Mouse (Mus musculus) limb, embryonic 12.5 days (tissue): ENCODE results near the gene Ruvbl1. TPM values are rescaled to one million over a fixed set of nuclear protein-coding genes. Genes with fewer than 3 reads are reported as not detected.

Source experiments
- ATAC-seq: fragments of 200-750 bp; cut with Nextera tagmentation; 2 replicates; pipeline ENCODE4 v1.8.0; 2017; ENCODE audit warnings: low read depth, moderate TSS enrichment; ENCODE audit not compliant: insufficient number of reproducible peaks, insufficient read depth, low FRiP score, low TSS enrichment
- H3K27ac ChIP-seq: fragments of 300-500 bp; sonication (generic); 2 replicates; pipeline ENCODE4 v1.5.1; 2016; ENCODE audit warnings: mild to moderate bottlenecking, moderate library complexity
- H3K27me3 ChIP-seq: fragments of 300-500 bp; sonication (generic); 2 replicates; pipeline ENCODE4 v1.6.1; 2016; ENCODE audit warnings: mild to moderate bottlenecking, moderate library complexity
- H3K36me3 ChIP-seq: fragments of 300-500 bp; sonication (generic); 2 replicates; pipeline ENCODE4 v1.6.1; 2016; ENCODE audit warnings: mild to moderate bottlenecking, moderate library complexity
- H3K4me1 ChIP-seq: fragments of 300-500 bp; sonication (generic); replicated peaks from 2 replicates; pipeline ENCODE4 v1.6.1; 2016
- H3K4me2 ChIP-seq: fragments of 300-500 bp; sonication (generic); 2 replicates; pipeline ENCODE4 v1.6.1; 2016; ENCODE audit warnings: mild to moderate bottlenecking, moderate library complexity
- H3K4me3 ChIP-seq: fragments of 300-500 bp; sonication (generic); replicated peaks from 2 replicates; pipeline ENCODE4 v1.5.1; 2016; ENCODE audit warnings: mild to moderate bottlenecking
- H3K9ac ChIP-seq: fragments of 300-500 bp; sonication (generic); replicated peaks from 2 replicates; pipeline ENCODE4 v1.6.1; 2016; ENCODE audit warnings: mild to moderate bottlenecking, moderate library complexity
- H3K9me3 ChIP-seq: fragments of 300-500 bp; sonication (generic); 2 replicates; pipeline ENCODE4 v1.6.1; 2016; ENCODE audit warnings: mild to moderate bottlenecking, moderate library complexity
- WGBS: fragments of 180-500 bp; shearing (Covaris S2); methylation state at CpG from one replicate; pipeline ENCODE4 v1.1.7; 2016; 5-methylcytosine and 5-hydroxymethylcytosine counted together
- polyA plus RNA-seq: library from polyadenylated mRNA; unstranded; fragments of >200 nt; fragmentation: Nextera tagmentation; extraction: Ambion mirVana; gene quantifications from 2 replicates; pipeline ENCODE4 v1.2.1, GENCODE M21; 2016

Ruvbl1 gene
- polyA plus RNA-seq: 160 and 161 TPM in 2 replicates

- H3K4me1 ChIP-seq: peaks cover 10% of the 10 kb centered on the region
- H3K27me3 ChIP-seq: no peaks in the 10 kb centered on the region
- H3K36me3 ChIP-seq: peaks cover 32% of the 10 kb centered on the region
- H3K4me3 ChIP-seq: peak within 1 kb of the TSS; percentile 71
- WGBS: under 1% methylated on average over 42 of the region's 42 CpGs
- H3K27ac ChIP-seq: no peak within 1 kb of the TSS
- H3K9ac ChIP-seq: peak within 1 kb of the TSS; percentile 79
- H3K4me2 ChIP-seq: peak within 1 kb of the TSS; percentile 92
- peak; percentile 99 for ATAC-seq
- H3K9me3 ChIP-seq: no peaks in the 10 kb centered on the region
These were observed at the start of gene Ruvbl1 for GRCm38 (mm10) chr6:88465181-88465920. TSS of gene Ruvbl1 (plus strand) at chr6:88465409.

GRCm38 (mm10) chr6:88416130-88416758, 49.0 kb upstream of the Ruvbl1 start:
- Histone ChIP-seq H3K27me3 (no peaks in the 10 kb centered on the region), H3K4me1 (peaks cover 26% of the 10 kb centered on the region), H3K4me2 (no peak overlapping the region), H3K9me3 (no peaks in the 10 kb centered on the region), H3K4me3 (no peak overlapping the region), H3K27ac (0 out of 2 replicates have a peak overlapping the region, but pooled peaks have one; percentile 24), H3K36me3 (no peaks in the 10 kb centered on the region), H3K9ac (no peak overlapping the region)
- 47% methylated on average over 7 of the region's 7 CpGs for WGBS
- ATAC-seq: no peak

- no peak for ATAC-seq
- Histone ChIP-seq H3K4me3 (no peak overlapping the region), H3K9ac (no peak overlapping the region), H3K4me2 (no peak overlapping the region), H3K9me3 (no peaks in the 10 kb centered on the region), H3K27me3 (no peaks in the 10 kb centered on the region), H3K27ac (no peak overlapping the region), H3K36me3 (peaks cover 9% of the 10 kb centered on the region), H3K4me1 (0 out of 2 replicates have a peak, but pooled peaks cover 3% of the 10 kb centered on the region)
- 23% methylated on average over 4 of the region's 4 CpGs for WGBS
These were observed 34.0 kb upstream of the Ruvbl1 start for GRCm38 (mm10) chr6:88431202-88431601.

GRCm38 (mm10) chr6:88435609-88436008, 29.6 kb upstream of the Ruvbl1 start:
- no peak for ATAC-seq

GRCm38 (mm10) chr6:88439056-88439455, 26.2 kb upstream of the Ruvbl1 start:
- H3K9ac ChIP-seq: no peak overlapping the region
- H3K4me1 ChIP-seq: 0 out of 2 replicates have a peak, but pooled peaks cover 4% of the 10 kb centered on the region
- no peaks in the 10 kb centered on the region for H3K27me3 ChIP-seq
- no peak overlapping the region for H3K4me2 ChIP-seq
- no peak overlapping the region for H3K27ac ChIP-seq
- peaks cover 9% of the 10 kb centered on the region for H3K36me3 ChIP-seq
- WGBS: 86% methylated on average over 4 of the region's 4 CpGs
- no peak for ATAC-seq
- H3K4me3 ChIP-seq: no peak overlapping the region
- no peaks in the 10 kb centered on the region for H3K9me3 ChIP-seq

More at GRCm38 (mm10) chr6:88435609-88436008, 29.6 kb upstream of the Ruvbl1 start:
- Histone ChIP-seq H3K9ac (no peak overlapping the region), H3K27me3 (no peaks in the 10 kb centered on the region), H3K4me1 (0 out of 2 replicates have a peak, but pooled peaks cover 4% of the 10 kb centered on the region), H3K36me3 (peaks cover 9% of the 10 kb centered on the region), H3K27ac (no peak overlapping the region), H3K4me3 (no peak overlapping the region), H3K9me3 (no peaks in the 10 kb centered on the region), H3K4me2 (no peak overlapping the region)
- 89% methylated on average over 7 of the region's 7 CpGs for WGBS

- H3K27ac ChIP-seq: no peak overlapping the region
- H3K27me3 ChIP-seq: peaks cover 3% of the 10 kb centered on the region; the same call in 1 of the 2 replicates
- 80% methylated on average over 3 of the region's 3 CpGs for WGBS
- H3K36me3 ChIP-seq: no peaks in the 10 kb centered on the region
- H3K4me1 ChIP-seq: peaks cover 18% of the 10 kb centered on the region
- ATAC-seq: no peak
- H3K9ac ChIP-seq: no peak overlapping the region
- H3K4me2 ChIP-seq: no peak overlapping the region
- no peak overlapping the region for H3K4me3 ChIP-seq
- H3K9me3 ChIP-seq: no peaks in the 10 kb centered on the region
These were observed 22.7 kb upstream of the Ruvbl1 start for GRCm38 (mm10) chr6:88442551-88442950.

GRCm38 (mm10) chr6:88443446-88443845, 21.8 kb upstream of the Ruvbl1 start:
- no peak overlapping the region for H3K4me3 ChIP-seq
- peaks cover 18% of the 10 kb centered on the region for H3K4me1 ChIP-seq
- ATAC-seq: no peak
- no peak overlapping the region for H3K27ac ChIP-seq
- H3K9me3 ChIP-seq: no peaks in the 10 kb centered on the region
- 91% methylated on average over 3 of the region's 3 CpGs for WGBS
- H3K27me3 ChIP-seq: peaks cover 3% of the 10 kb centered on the region; the same call in 1 of the 2 replicates
- H3K4me2 ChIP-seq: no peak overlapping the region
- no peaks in the 10 kb centered on the region for H3K36me3 ChIP-seq
- H3K9ac ChIP-seq: no peak overlapping the region

GRCm38 (mm10) chr6:88444076-88444750, 21.0 kb upstream of the Ruvbl1 start:
- H3K36me3 ChIP-seq: no peaks in the 10 kb centered on the region
- peaks cover 18% of the 10 kb centered on the region for H3K4me1 ChIP-seq
- H3K27ac ChIP-seq: no peak overlapping the region
- no peak overlapping the region for H3K9ac ChIP-seq
- peaks cover 5% of the 10 kb centered on the region; the same call in 1 of the 2 replicates for H3K27me3 ChIP-seq
- H3K4me2 ChIP-seq: no peak overlapping the region
- ATAC-seq: no peak
- WGBS: 85% methylated on average over 7 of the region's 7 CpGs
- no peak overlapping the region for H3K4me3 ChIP-seq
- no peaks in the 10 kb centered on the region for H3K9me3 ChIP-seq

- Histone ChIP-seq H3K4me3 (peak overlapping the region; percentile 84), H3K4me1 (peaks cover 14% of the 10 kb centered on the region), H3K4me2 (peak overlapping the region; percentile 79), H3K36me3 (no peaks in the 10 kb centered on the region), H3K27ac (no peak overlapping the region), H3K9ac (peak overlapping the region; percentile 92), H3K9me3 (no peaks in the 10 kb centered on the region), H3K27me3 (peaks cover 9% of the 10 kb centered on the region; the same call in 1 of the 2 replicates)
- no peak for ATAC-seq
- 8% methylated on average over 5 of the region's 5 CpGs for WGBS
These were observed 19.5 kb upstream of the Ruvbl1 start for GRCm38 (mm10) chr6:88445661-88446060.

- H3K4me2 ChIP-seq: peak within 1 kb of the TSS; percentile 79
- H3K27ac ChIP-seq: peak within 1 kb of the TSS; percentile 82
- peak within 1 kb of the TSS; percentile 92 for H3K9ac ChIP-seq
- peak within 1 kb of the TSS; percentile 84 for H3K4me3 ChIP-seq
- peaks cover 9% of the 10 kb centered on the region; the same call in 1 of the 2 replicates for H3K27me3 ChIP-seq
- peaks cover 14% of the 10 kb centered on the region for H3K4me1 ChIP-seq
- H3K9me3 ChIP-seq: no peaks in the 10 kb centered on the region
- 1% methylated on average over 72 of the region's 72 CpGs for WGBS
- ATAC-seq: peak; percentile 79
- no peaks in the 10 kb centered on the region for H3K36me3 ChIP-seq
These were observed 18.9 kb upstream of the Ruvbl1 start, which contains the start of gene Eefsec for GRCm38 (mm10) chr6:88446063-88447002. TSS of gene Eefsec (minus strand) at chr6:88446539.
